Mouse (Mus musculus) hindbrain, embryonic 16.5 days (tissue): ENCODE data around the gene Mxra7. TPM values are rescaled to one million over a fixed set of nuclear protein-coding genes. Genes with fewer than 3 reads are reported as not detected.

ENCODE experiments used
- ATAC-seq: fragments of 200-750 bp; cut with Nextera tagmentation; 2 replicates; pipeline ENCODE4 v1.8.0; 2017; ENCODE audit warnings: moderate TSS enrichment, moderate library complexity
- H3K27ac ChIP-seq: fragments of 300-500 bp; sonication (generic); 2 replicates; pipeline ENCODE4 v1.5.1; 2014; ENCODE audit warnings: low read depth, mild to moderate bottlenecking, control low read depth, low read length, moderate library complexity
- H3K27me3 ChIP-seq: fragments of 300-500 bp; sonication (generic); replicated peaks from 2 replicates; pipeline ENCODE4 v1.6.1; 2014; ENCODE audit warnings: low read length; ENCODE audit not compliant: control insufficient read depth, insufficient read depth
- H3K36me3 ChIP-seq: fragments of 300-500 bp; sonication (generic); 2 replicates; pipeline ENCODE4 v1.6.1; 2014; ENCODE audit warnings: mild to moderate bottlenecking, low read length, moderate library complexity, mixed read lengths; ENCODE audit not compliant: control insufficient read depth, insufficient read depth
- H3K4me1 ChIP-seq: fragments of 300-500 bp; sonication (generic); 2 replicates; pipeline ENCODE4 v1.6.1; 2014; ENCODE audit warnings: low read depth, low read length; ENCODE audit not compliant: control insufficient read depth, insufficient read depth
- H3K4me2 ChIP-seq: fragments of 300-500 bp; sonication (generic); 2 replicates; pipeline ENCODE4 v1.6.1; 2014; ENCODE audit warnings: mild to moderate bottlenecking, low read length, control low read depth, moderate library complexity
- H3K4me3 ChIP-seq: fragments of 300-500 bp; sonication (generic); 2 replicates; pipeline ENCODE4 v1.5.1; 2014; ENCODE audit warnings: mild to moderate bottlenecking, low read length, control low read depth, moderate library complexity
- H3K9ac ChIP-seq: fragments of 300-500 bp; sonication (generic); 2 replicates; pipeline ENCODE4 v1.6.1; 2014; ENCODE audit warnings: low read depth, mild to moderate bottlenecking, control low read depth, low read length, moderate library complexity
- H3K9me3 ChIP-seq: fragments of 300-500 bp; sonication (generic); 2 replicates; pipeline ENCODE4 v1.6.1; 2014; ENCODE audit warnings: mild to moderate bottlenecking, low read length, moderate library complexity; ENCODE audit not compliant: control insufficient read depth
- WGBS: fragments of 180-500 bp; shearing (Covaris S2); extraction: QIAGEN DNeasy Blood & Tissue Kit; methylation state at CpG from one replicate; pipeline ENCODE4 v1.1.7; 2014; 5-methylcytosine and 5-hydroxymethylcytosine counted together
- polyA plus RNA-seq: library from polyadenylated mRNA; unstranded; fragments of >200 nt; fragmentation: Nextera tagmentation; extraction: Ambion mirVana; gene quantifications from 2 replicates; pipeline ENCODE4 v1.2.1, GENCODE M21; 2015

Mxra7 gene
- polyA plus RNA-seq, result 33.7 and 37.7 TPM in 2 replicates

- Histone ChIP-seq H3K9ac (peak within 1 kb of the TSS; percentile 91), H3K9me3 (no peaks in the 10 kb centered on the region), H3K4me1 (peaks cover 18% of the 10 kb centered on the region), H3K4me3 (peak within 1 kb of the TSS; percentile 83), H3K27me3 (no peaks in the 10 kb centered on the region), H3K36me3 (peaks cover 2% of the 10 kb centered on the region; the same call in 1 of the 2 replicates), H3K27ac (peak within 1 kb of the TSS; percentile 79), H3K4me2 (peak within 1 kb of the TSS; percentile 85)
- peak; percentile 56 for ATAC-seq
- 0% methylated on average over 63 of the region's 71 CpGs for WGBS
Observed at GRCm38 (mm10) chr11:116827534-116828165, at the start of gene Mxra7. TSS of gene Mxra7 (minus strand) at chr11:116828046.

DNA sequence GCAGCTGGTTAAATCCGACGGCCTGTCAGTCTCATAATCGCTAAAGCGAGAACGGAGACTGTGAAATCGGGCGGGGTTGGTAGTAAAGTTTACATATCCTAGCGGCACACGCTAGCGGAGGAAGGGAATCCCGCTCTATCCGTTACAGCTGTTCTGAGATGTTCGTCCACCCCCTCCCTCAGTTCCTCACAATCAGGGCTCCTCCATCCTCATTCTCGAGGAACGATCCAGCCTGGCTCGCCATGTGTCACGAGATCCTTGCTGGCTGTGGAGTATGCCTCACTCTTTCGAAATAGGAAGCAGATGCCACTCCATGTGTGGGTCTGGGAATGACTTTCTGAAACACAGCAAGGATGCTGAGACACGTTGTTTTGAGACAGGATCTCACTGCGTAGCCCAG is 46.1 kb upstream of the Mxra7 start:
- WGBS, result 88% methylated on average over 20 of the region's 20 CpGs
- H3K27ac ChIP-seq, result no peak overlapping the region
- no peaks in the 10 kb centered on the region for H3K4me1 ChIP-seq
- H3K4me2 ChIP-seq, result no peak overlapping the region
- H3K4me3 ChIP-seq, result no peak overlapping the region
- no peak overlapping the region for H3K9ac ChIP-seq
- ATAC-seq, result no peak
- H3K36me3 ChIP-seq, result peaks cover 33% of the 10 kb centered on the region
- no peaks in the 10 kb centered on the region for H3K9me3 ChIP-seq
- no peaks in the 10 kb centered on the region for H3K27me3 ChIP-seq

DNA sequence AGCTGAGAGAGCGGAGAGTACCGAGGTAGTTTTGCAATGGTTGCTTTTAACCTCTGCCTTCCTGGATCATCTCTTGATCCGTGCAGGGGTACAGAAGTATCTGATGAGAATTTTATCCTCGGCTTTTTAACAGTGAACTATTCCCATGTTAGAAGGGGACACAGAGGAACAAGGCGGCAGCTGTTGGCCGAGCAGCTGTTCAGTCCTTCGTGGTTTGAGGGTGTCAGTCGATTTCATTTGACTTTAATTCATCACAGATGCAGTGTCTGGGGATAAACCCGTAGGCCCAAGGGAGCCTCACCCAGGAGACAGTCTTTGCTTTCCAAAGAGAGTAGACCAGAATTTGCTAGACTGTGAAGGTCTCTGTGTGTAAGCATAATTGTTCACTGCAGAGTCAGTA is 43.7 kb upstream of the Mxra7 start:
- ATAC-seq, result no peak
- 93% methylated on average over 9 of the region's 9 CpGs for WGBS

GRCm38 (mm10) chr11:116869641-116870040 is 41.8 kb upstream of the Mxra7 start:
- Histone ChIP-seq H3K4me2 (no peak overlapping the region), H3K9ac (no peak overlapping the region), H3K4me1 (no peaks in the 10 kb centered on the region), H3K36me3 (peaks cover 39% of the 10 kb centered on the region), H3K9me3 (no peaks in the 10 kb centered on the region), H3K4me3 (no peak overlapping the region), H3K27ac (no peak overlapping the region), H3K27me3 (no peaks in the 10 kb centered on the region)
- ATAC-seq, result no peak
- 87% methylated on average over 4 of the region's 4 CpGs for WGBS

More for the DNA sequence above, 43.7 kb upstream of the Mxra7 start:
- H3K36me3 ChIP-seq, result peaks cover 36% of the 10 kb centered on the region
- H3K9ac ChIP-seq, result no peak overlapping the region
- H3K9me3 ChIP-seq, result no peaks in the 10 kb centered on the region
- no peak overlapping the region for H3K4me3 ChIP-seq
- no peaks in the 10 kb centered on the region for H3K4me1 ChIP-seq
- no peak overlapping the region for H3K4me2 ChIP-seq
- H3K27ac ChIP-seq, result no peak overlapping the region
- H3K27me3 ChIP-seq, result no peaks in the 10 kb centered on the region

GRCm38 (mm10) chr11:116869223-116869622 is 41.4 kb upstream of the Mxra7 start:
- H3K4me2 ChIP-seq, result no peak overlapping the region
- no peak overlapping the region for H3K27ac ChIP-seq
- H3K9me3 ChIP-seq, result no peaks in the 10 kb centered on the region
- H3K9ac ChIP-seq, result no peak overlapping the region
- peaks cover 35% of the 10 kb centered on the region for H3K36me3 ChIP-seq
- no peaks in the 10 kb centered on the region for H3K4me1 ChIP-seq
- no peak for ATAC-seq
- whole genome bisulfite sequencing, result 89% methylated on average over 8 of the region's 8 CpGs
- H3K27me3 ChIP-seq, result no peaks in the 10 kb centered on the region
- H3K4me3 ChIP-seq, result no peak overlapping the region

DNA sequence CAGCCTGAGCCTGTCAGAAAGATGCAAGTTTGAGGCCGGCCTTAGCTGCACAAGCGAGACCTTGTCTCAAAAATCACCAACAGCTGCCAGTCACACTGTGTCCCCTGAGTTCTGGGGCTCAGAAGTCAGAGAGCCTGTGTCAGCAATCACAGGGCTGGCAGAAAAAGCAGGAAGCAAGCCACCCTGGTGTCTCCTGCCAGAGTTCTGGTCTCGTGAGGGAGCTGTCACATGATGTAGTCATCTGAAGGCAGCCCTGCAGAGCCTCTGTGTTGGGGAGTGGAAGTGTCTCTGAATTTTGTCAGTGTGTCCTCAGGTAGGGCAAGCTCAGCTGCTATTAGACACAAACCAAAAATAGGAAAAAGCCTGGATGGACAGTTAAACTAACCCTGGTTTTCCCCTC is 40.3 kb upstream of the Mxra7 start:
- WGBS, result 76% methylated on average over 3 of the region's 3 CpGs
- H3K4me3 ChIP-seq, result no peak overlapping the region
- H3K36me3 ChIP-seq, result peaks cover 27% of the 10 kb centered on the region

DNA sequence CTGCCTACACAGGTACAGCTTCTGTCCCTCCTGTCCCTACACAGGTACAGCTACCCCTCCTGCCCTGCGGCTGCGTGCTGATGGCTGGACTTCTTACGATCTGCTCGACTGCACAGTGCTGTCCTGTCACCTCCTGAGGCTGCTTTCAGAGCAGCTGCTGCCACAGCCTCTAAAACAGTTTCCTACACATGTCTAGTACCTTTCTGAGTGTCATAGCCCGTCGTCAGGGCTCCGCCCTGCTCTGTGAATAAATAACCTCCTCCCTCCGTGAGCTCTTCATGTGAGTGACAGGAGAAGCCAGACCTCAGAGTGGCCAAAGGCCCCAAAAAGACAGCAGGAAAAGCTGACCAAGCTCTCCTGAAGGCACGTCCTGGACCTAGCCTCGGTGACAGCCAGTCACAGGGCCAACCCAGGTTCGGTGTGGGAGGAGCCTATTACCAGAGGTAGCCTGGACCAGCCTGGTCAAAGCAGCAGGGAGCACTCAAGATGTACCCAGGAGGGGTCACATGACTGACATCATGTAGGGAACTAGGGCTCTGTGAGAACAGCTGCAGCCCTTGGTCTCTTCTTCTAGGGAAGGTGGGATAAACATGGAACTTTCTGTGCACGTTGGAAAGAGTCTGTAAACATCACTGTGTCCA is 38.2 kb upstream of the Mxra7 start:
- Histone ChIP-seq H3K4me1 (no peaks in the 10 kb centered on the region), H3K4me3 (no peak overlapping the region), H3K27ac (no peak overlapping the region), H3K9ac (no peak overlapping the region), H3K9me3 (no peaks in the 10 kb centered on the region), H3K4me2 (no peak overlapping the region), H3K27me3 (no peaks in the 10 kb centered on the region), H3K36me3 (peaks cover 34% of the 10 kb centered on the region)
- no peak for ATAC-seq
- WGBS, result 82% methylated on average over 12 of the region's 12 CpGs

More for the DNA sequence above, 40.3 kb upstream of the Mxra7 start:
- Histone ChIP-seq H3K27ac (no peak overlapping the region), H3K9ac (no peak overlapping the region), H3K27me3 (no peaks in the 10 kb centered on the region), H3K4me2 (no peak overlapping the region), H3K9me3 (no peaks in the 10 kb centered on the region), H3K4me1 (no peaks in the 10 kb centered on the region)
- no peak for ATAC-seq

- Histone ChIP-seq H3K27ac (no peak overlapping the region), H3K9me3 (no peaks in the 10 kb centered on the region), H3K36me3 (peaks cover 38% of the 10 kb centered on the region), H3K27me3 (no peaks in the 10 kb centered on the region), H3K4me2 (no peak overlapping the region), H3K9ac (no peak overlapping the region), H3K4me1 (no peaks in the 10 kb centered on the region), H3K4me3 (no peak overlapping the region)
- WGBS, result 87% methylated on average over 10 of the region's 10 CpGs
- ATAC-seq, result no peak
Observed at GRCm38 (mm10) chr11:116864444-116864843, 36.6 kb upstream of the Mxra7 start.

- Histone ChIP-seq H3K4me3 (no peak overlapping the region), H3K27ac (no peak overlapping the region), H3K9ac (no peak overlapping the region), H3K36me3 (peaks cover 25% of the 10 kb centered on the region), H3K27me3 (no peaks in the 10 kb centered on the region), H3K4me2 (no peak overlapping the region), H3K4me1 (peaks cover 14% of the 10 kb centered on the region), H3K9me3 (no peaks in the 10 kb centered on the region)
- ATAC-seq, result no peak
- 87% methylated on average over 12 of the region's 12 CpGs for WGBS
Observed at GRCm38 (mm10) chr11:116857183-116857850, 29.5 kb upstream of the Mxra7 start.
